Mouse (Mus musculus): Measurements from ENCODE around the gene Gabrd. TPM values are rescaled to one million over a fixed set of nuclear protein-coding genes. Genes with fewer than 3 reads are reported as not detected.

Gene Gabrd
- polyA plus RNA-seq, 2 experiments = 0.34 to 0.41 TPM

- Histone ChIP-seq H3K27ac (replicated peaks; ENCODE audit: low read depth, low read length) (no peak overlapping the region), H3K9me3 (ENCODE audit: control insufficient read depth, low read length) (no peaks in the 10 kb centered on the region), H3K36me3 (ENCODE audit: control insufficient read depth, insufficient read depth, low read length) (no peaks in the 10 kb centered on the region), H3K4me3 (replicated peaks; ENCODE audit: low read length) (peak overlapping the region; percentile 42), H3K27me3 (ENCODE audit: control insufficient read depth, insufficient read depth, low read length) (peaks cover 63% of the 10 kb centered on the region), H3K9ac (ENCODE audit: low read depth, low read length, severe bottlenecking) (no peak overlapping the region), H3K4me1 (ENCODE audit: control insufficient read depth, insufficient read depth, low read length) (no peaks in the 10 kb centered on the region), H3K4me2 (replicated peaks; ENCODE audit: low read depth, low read length, severe bottlenecking) (peak overlapping the region; percentile 53)
- WGBS = under 1% methylated on average over 36 of the region's 42 CpGs
- DNase-seq (ENCODE audit: low spot score) = no peak
- TF ChIP-seq POLR2A (IDR thresholded peaks at IDR 0.05; ENCODE audit: borderline replicate concordance, extremely low read depth, insufficient read depth, insufficient read length) = no peak
- peak; percentile 25; the same call in 1 of the 2 replicates for ATAC-seq (ENCODE audit: low FRiP score, low read depth)
These were observed 37.1 kb downstream of the Gabrd start for GRCm38 (mm10) chr4:155360856-155361255.

GRCm38 (mm10) chr4:155359560-155360464, 38.1 kb downstream of the Gabrd start:
- DNase-seq (ENCODE audit: low spot score) (no peak), ATAC-seq (ENCODE audit: low FRiP score, low read depth) (no peak)
- Histone ChIP-seq H3K4me1 (ENCODE audit: control insufficient read depth, insufficient read depth, low read length) (no peaks in the 10 kb centered on the region), H3K9ac (ENCODE audit: low read depth, low read length, severe bottlenecking) (no peak overlapping the region), H3K9me3 (ENCODE audit: control insufficient read depth, low read length) (no peaks in the 10 kb centered on the region), H3K36me3 (ENCODE audit: control insufficient read depth, insufficient read depth, low read length) (no peaks in the 10 kb centered on the region), H3K4me2 (replicated peaks; ENCODE audit: low read depth, low read length, severe bottlenecking) (no peak overlapping the region), H3K27me3 (ENCODE audit: control insufficient read depth, insufficient read depth, low read length) (peaks cover 57% of the 10 kb centered on the region), H3K27ac (replicated peaks; ENCODE audit: low read depth, low read length) (no peak overlapping the region), H3K4me3 (replicated peaks; ENCODE audit: low read length) (no peak overlapping the region)
- no peak for TF ChIP-seq POLR2A (IDR thresholded peaks at IDR 0.05; ENCODE audit: borderline replicate concordance, extremely low read depth, insufficient read depth, insufficient read length)
- WGBS = 37% methylated on average over 12 of the region's 12 CpGs

GRCm38 (mm10) chr4:155357601-155358000, 40.3 kb downstream of the Gabrd start:
- no peaks in the 10 kb centered on the region for H3K36me3 ChIP-seq (ENCODE audit: control insufficient read depth, insufficient read depth, low read length)
- H3K4me1 ChIP-seq (ENCODE audit: control insufficient read depth, insufficient read depth, low read length) = no peaks in the 10 kb centered on the region
- no peak overlapping the region for H3K9ac ChIP-seq (ENCODE audit: low read depth, low read length, severe bottlenecking)
- DNase-seq (ENCODE audit: low spot score) (no peak), ATAC-seq (ENCODE audit: low FRiP score, low read depth) (no peak)
- H3K9me3 ChIP-seq (ENCODE audit: control insufficient read depth, low read length) = no peaks in the 10 kb centered on the region
- H3K27me3 ChIP-seq (ENCODE audit: control insufficient read depth, insufficient read depth, low read length) = peaks cover 46% of the 10 kb centered on the region
- H3K4me3 ChIP-seq (replicated peaks; ENCODE audit: low read length) = no peak overlapping the region
- H3K4me2 ChIP-seq (replicated peaks; ENCODE audit: low read depth, low read length, severe bottlenecking) = no peak overlapping the region
- no peak overlapping the region for H3K27ac ChIP-seq (replicated peaks; ENCODE audit: low read depth, low read length)
- 44% methylated on average over 2 of the region's 2 CpGs for WGBS
- TF ChIP-seq POLR2A (IDR thresholded peaks at IDR 0.05; ENCODE audit: borderline replicate concordance, extremely low read depth, insufficient read depth, insufficient read length) = no peak

GRCm38 (mm10) chr4:155356354-155356753, 41.6 kb downstream of the Gabrd start:
- Histone ChIP-seq H3K4me1 (ENCODE audit: control insufficient read depth, insufficient read depth, low read length) (no peaks in the 10 kb centered on the region), H3K9me3 (ENCODE audit: control insufficient read depth, low read length) (no peaks in the 10 kb centered on the region), H3K27ac (replicated peaks; ENCODE audit: low read depth, low read length) (no peak overlapping the region), H3K4me3 (replicated peaks; ENCODE audit: low read length) (no peak overlapping the region), H3K9ac (ENCODE audit: low read depth, low read length, severe bottlenecking) (no peak overlapping the region), H3K4me2 (replicated peaks; ENCODE audit: low read depth, low read length, severe bottlenecking) (no peak overlapping the region), H3K27me3 (ENCODE audit: control insufficient read depth, insufficient read depth, low read length) (peaks cover 33% of the 10 kb centered on the region), H3K36me3 (ENCODE audit: control insufficient read depth, insufficient read depth, low read length) (no peaks in the 10 kb centered on the region)
- TF ChIP-seq POLR2A (IDR thresholded peaks at IDR 0.05; ENCODE audit: borderline replicate concordance, extremely low read depth, insufficient read depth, insufficient read length) = no peak
- DNase-seq (ENCODE audit: low spot score) = no peak
- no peak for ATAC-seq (ENCODE audit: low FRiP score, low read depth)
- WGBS = 87% methylated on average over 10 of the region's 10 CpGs

- peaks cover 15% of the 10 kb centered on the region for H3K27me3 ChIP-seq (ENCODE audit: control insufficient read depth, insufficient read depth, low read length)
- H3K9me3 ChIP-seq (ENCODE audit: control insufficient read depth, low read length) = no peaks in the 10 kb centered on the region
- no peak overlapping the region for H3K4me3 ChIP-seq (replicated peaks; ENCODE audit: low read length)
- H3K36me3 ChIP-seq (ENCODE audit: control insufficient read depth, insufficient read depth, low read length) = no peaks in the 10 kb centered on the region
- no peak overlapping the region for H3K9ac ChIP-seq (ENCODE audit: low read depth, low read length, severe bottlenecking)
- TF ChIP-seq POLR2A (IDR thresholded peaks at IDR 0.05; ENCODE audit: borderline replicate concordance, extremely low read depth, insufficient read depth, insufficient read length) = no peak
- no peak for DNase-seq (ENCODE audit: low spot score)
- no peaks in the 10 kb centered on the region for H3K4me1 ChIP-seq (ENCODE audit: control insufficient read depth, insufficient read depth, low read length)
- 81% methylated on average over 7 of the region's 7 CpGs for WGBS
- H3K4me2 ChIP-seq (replicated peaks; ENCODE audit: low read depth, low read length, severe bottlenecking) = no peak overlapping the region
- no peak overlapping the region for H3K27ac ChIP-seq (replicated peaks; ENCODE audit: low read depth, low read length)
- no peak for ATAC-seq (ENCODE audit: low FRiP score, low read depth)
These were observed 43.4 kb downstream of the Gabrd start for GRCm38 (mm10) chr4:155354546-155354945.

All from limb, embryonic 14.5 days (tissue).